Mouse (Mus musculus) kidney, embryonic 15.5 days (tissue): Measurements from ENCODE around the gene Acap1. TPM values are rescaled to one million over a fixed set of nuclear protein-coding genes. Genes with fewer than 3 reads are reported as not detected.

Source experiments
- ATAC-seq: fragments of 200-750 bp; cut with Nextera tagmentation; replicated peaks from 2 replicates; pipeline ENCODE4 v1.8.0; 2017; ENCODE audit warnings: moderate TSS enrichment; ENCODE audit not compliant: low FRiP score
- H3K27ac ChIP-seq: fragments of 300-500 bp; sonication (generic); 2 replicates; pipeline ENCODE4 v1.5.1; 2015; ENCODE audit warnings: mild to moderate bottlenecking, inconsistent platforms
- H3K27me3 ChIP-seq: fragments of 300-500 bp; sonication (generic); 2 replicates; pipeline ENCODE4 v1.6.1; 2015; ENCODE audit warnings: inconsistent platforms
- H3K36me3 ChIP-seq: fragments of 300-500 bp; sonication (generic); 2 replicates; pipeline ENCODE4 v1.6.1; 2015; ENCODE audit warnings: inconsistent platforms
- H3K4me1 ChIP-seq: fragments of 300-500 bp; sonication (generic); 2 replicates; pipeline ENCODE4 v1.6.1; 2015; ENCODE audit warnings: inconsistent platforms
- H3K4me2 ChIP-seq: fragments of 300-500 bp; sonication (generic); 2 replicates; pipeline ENCODE4 v1.6.1; 2015; ENCODE audit warnings: moderate library complexity, mild to moderate bottlenecking, inconsistent platforms
- H3K4me3 ChIP-seq: fragments of 300-500 bp; sonication (generic); replicated peaks from 2 replicates; pipeline ENCODE4 v1.5.1; 2015; ENCODE audit warnings: mild to moderate bottlenecking, inconsistent platforms
- H3K9ac ChIP-seq: fragments of 300-500 bp; sonication (generic); 2 replicates; pipeline ENCODE4 v1.6.1; 2015; ENCODE audit warnings: mild to moderate bottlenecking, inconsistent platforms
- H3K9me3 ChIP-seq: fragments of 300-500 bp; sonication (generic); replicated peaks from 2 replicates; pipeline ENCODE4 v1.6.1; 2016; ENCODE audit warnings: inconsistent platforms
- whole genome bisulfite sequencing: fragments of 180-500 bp; shearing (Covaris S2); methylation state at CpG from one replicate; pipeline ENCODE4 v1.1.7; 2015; ENCODE audit warnings: mixed read lengths; 5-methylcytosine and 5-hydroxymethylcytosine counted together
- polyA plus RNA-seq: library from polyadenylated mRNA; unstranded; fragments of >200 nt; fragmentation: Nextera tagmentation; extraction: Ambion mirVana; gene quantifications from 2 replicates; pipeline ENCODE4 v1.2.1, GENCODE M21; 2015

Gene Acap1
- polyA plus RNA-seq, 1 experiment from 2014 or later, result 0.62 TPM

DNA sequence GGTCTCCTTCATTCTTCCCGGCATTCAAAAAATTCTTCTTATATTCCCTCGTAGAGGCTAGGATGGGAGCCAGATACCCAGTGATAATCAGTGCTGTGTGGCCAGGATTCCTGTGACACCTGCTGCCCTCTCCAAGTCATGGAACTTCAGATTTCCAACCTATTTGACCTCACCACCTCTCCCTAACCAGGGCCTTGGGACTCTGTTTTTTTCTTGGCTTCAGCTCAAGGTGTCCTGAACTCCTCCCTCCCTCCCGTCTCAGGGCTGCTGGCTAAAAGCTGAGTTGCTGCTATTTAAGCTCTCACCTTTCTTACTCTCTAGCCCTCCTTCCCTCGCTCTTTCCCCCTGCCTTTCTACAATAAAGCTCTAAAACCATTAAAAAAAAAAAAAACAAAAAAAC, 4.5 kb upstream of the Acap1 start:
- H3K36me3 ChIP-seq, result peaks cover 15% of the 10 kb centered on the region
- no peaks in the 10 kb centered on the region for H3K27me3 ChIP-seq
- H3K4me3 ChIP-seq, result peak overlapping the region; percentile 96
- H3K9me3 ChIP-seq, result no peaks in the 10 kb centered on the region
- ATAC-seq, result no peak
- 17% methylated on average over 4 of the region's 4 CpGs for WGBS
- peaks cover 31% of the 10 kb centered on the region for H3K4me1 ChIP-seq
- peak overlapping the region; percentile 97 for H3K4me2 ChIP-seq
- H3K27ac ChIP-seq, result peak overlapping the region; percentile 99
- H3K9ac ChIP-seq, result peak overlapping the region; percentile 93

- no peaks in the 10 kb centered on the region for H3K36me3 ChIP-seq
- no peaks in the 10 kb centered on the region for H3K9me3 ChIP-seq
- WGBS, result 69% methylated on average over 5 of the region's 5 CpGs
- peaks cover 16% of the 10 kb centered on the region for H3K4me1 ChIP-seq
- no peak overlapping the region for H3K4me3 ChIP-seq
- no peak overlapping the region for H3K27ac ChIP-seq
- no peak for ATAC-seq
- no peak overlapping the region for H3K4me2 ChIP-seq
- H3K9ac ChIP-seq, result no peak overlapping the region
- H3K27me3 ChIP-seq, result no peaks in the 10 kb centered on the region
Observed at GRCm38 (mm10) chr11:69894671-69895070, 668 bp downstream of the Acap1 start.

DNA sequence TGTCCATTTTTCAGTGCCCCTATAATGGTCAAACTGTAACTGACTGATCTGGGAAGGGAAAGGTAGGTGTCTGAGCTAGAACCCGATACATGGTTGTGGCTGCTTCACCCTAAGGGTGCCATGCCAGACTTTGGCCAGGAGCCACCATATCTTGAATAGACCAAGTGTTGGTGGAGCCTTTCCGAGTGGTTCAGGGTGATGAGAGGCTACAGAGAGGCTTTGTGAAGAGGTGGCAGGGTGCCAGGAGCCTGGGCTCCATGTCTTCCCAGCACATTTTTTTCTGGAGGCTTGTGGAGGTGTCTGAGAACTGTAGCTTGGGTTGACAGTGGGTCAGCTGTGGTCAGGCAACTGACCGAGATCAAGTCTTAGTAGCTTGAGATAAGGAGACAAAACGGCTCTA, 3.9 kb downstream of the Acap1 start:
- Histone ChIP-seq H3K9me3 (no peaks in the 10 kb centered on the region), H3K9ac (no peak overlapping the region), H3K4me2 (no peak overlapping the region), H3K4me1 (peaks cover 3% of the 10 kb centered on the region), H3K27ac (no peak overlapping the region), H3K36me3 (no peaks in the 10 kb centered on the region), H3K4me3 (no peak overlapping the region), H3K27me3 (no peaks in the 10 kb centered on the region)
- 65% methylated on average over 4 of the region's 4 CpGs for WGBS
- ATAC-seq, result no peak

- Histone ChIP-seq H3K27me3 (no peaks in the 10 kb centered on the region), H3K4me1 (peaks cover 14% of the 10 kb centered on the region), H3K9me3 (no peaks in the 10 kb centered on the region), H3K4me2 (no peak overlapping the region), H3K4me3 (no peak overlapping the region), H3K27ac (no peak overlapping the region), H3K36me3 (no peaks in the 10 kb centered on the region), H3K9ac (no peak overlapping the region)
- ATAC-seq, result no peak
- 64% methylated on average over 8 of the region's 8 CpGs for WGBS
Observed at GRCm38 (mm10) chr11:69886907-69887635, 8.3 kb downstream of the Acap1 start.

DNA sequence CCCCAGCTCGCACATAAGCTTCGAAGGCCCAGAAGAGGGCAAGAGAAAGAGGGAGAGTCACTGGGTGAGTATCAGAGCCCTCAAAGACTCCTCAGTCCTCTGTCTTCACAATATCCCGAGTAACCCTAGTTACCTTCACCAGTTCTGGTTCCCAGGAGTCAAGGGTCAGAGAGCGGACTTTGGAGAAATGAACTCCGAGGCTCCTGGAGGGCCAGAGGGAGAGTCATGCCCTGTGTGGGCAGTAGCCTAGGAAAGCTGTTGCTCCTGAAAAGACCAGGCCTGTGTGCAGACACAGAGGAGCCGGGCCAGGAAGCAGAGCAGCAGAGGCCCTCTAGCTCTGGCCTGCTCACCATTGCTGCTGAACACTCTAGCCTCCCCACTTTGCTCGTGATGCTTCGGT, 10.7 kb downstream of the Acap1 start:
- Histone ChIP-seq H3K36me3 (no peaks in the 10 kb centered on the region), H3K9me3 (no peaks in the 10 kb centered on the region), H3K4me1 (peaks cover 29% of the 10 kb centered on the region), H3K27ac (peak overlapping the region; percentile 39; the same call in 1 of the 2 replicates), H3K27me3 (no peaks in the 10 kb centered on the region), H3K4me2 (0 out of 2 replicates have a peak overlapping the region, but pooled peaks have one; percentile 22), H3K4me3 (0 out of 2 replicates have a peak overlapping the region, but pooled peaks have one; percentile 3), H3K9ac (no peak overlapping the region)
- ATAC-seq, result no peak
- 69% methylated on average over 8 of the region's 8 CpGs for WGBS

GRCm38 (mm10) chr11:69884240-69884639, 11.1 kb downstream of the Acap1 start:
- ATAC-seq, result no peak
- H3K27ac ChIP-seq, result peak overlapping the region; percentile 39; the same call in 1 of the 2 replicates
- 0 out of 2 replicates have a peak overlapping the region, but pooled peaks have one; percentile 22 for H3K4me2 ChIP-seq
- no peaks in the 10 kb centered on the region for H3K27me3 ChIP-seq
- 0 out of 2 replicates have a peak overlapping the region, but pooled peaks have one; percentile 3 for H3K4me3 ChIP-seq
- H3K36me3 ChIP-seq, result no peaks in the 10 kb centered on the region
- no peaks in the 10 kb centered on the region for H3K9me3 ChIP-seq
- no peak overlapping the region for H3K9ac ChIP-seq
- peaks cover 34% of the 10 kb centered on the region for H3K4me1 ChIP-seq
- 48% methylated on average over 9 of the region's 9 CpGs for WGBS

- H3K9me3 ChIP-seq, result no peaks in the 10 kb centered on the region
- peak overlapping the region; percentile 32; the same call in 1 of the 2 replicates for H3K27ac ChIP-seq
- no peaks in the 10 kb centered on the region for H3K27me3 ChIP-seq
- H3K9ac ChIP-seq, result no peak overlapping the region
- ATAC-seq, result no peak
- H3K36me3 ChIP-seq, result no peaks in the 10 kb centered on the region
- no peak overlapping the region for H3K4me3 ChIP-seq
- no peak overlapping the region for H3K4me2 ChIP-seq
- peaks cover 40% of the 10 kb centered on the region for H3K4me1 ChIP-seq
- 87% methylated on average over 8 of the region's 8 CpGs for WGBS
Observed at GRCm38 (mm10) chr11:69883527-69884151, 11.7 kb downstream of the Acap1 start.

- Histone ChIP-seq H3K9ac (no peak overlapping the region), H3K9me3 (no peaks in the 10 kb centered on the region), H3K27ac (no peak overlapping the region), H3K4me2 (no peak overlapping the region), H3K4me3 (no peak overlapping the region), H3K36me3 (no peaks in the 10 kb centered on the region), H3K27me3 (no peaks in the 10 kb centered on the region), H3K4me1 (peaks cover 45% of the 10 kb centered on the region)
- 68% methylated on average over 4 of the region's 4 CpGs for WGBS
- no peak for ATAC-seq
Observed at GRCm38 (mm10) chr11:69883066-69883465, 12.3 kb downstream of the Acap1 start.

DNA sequence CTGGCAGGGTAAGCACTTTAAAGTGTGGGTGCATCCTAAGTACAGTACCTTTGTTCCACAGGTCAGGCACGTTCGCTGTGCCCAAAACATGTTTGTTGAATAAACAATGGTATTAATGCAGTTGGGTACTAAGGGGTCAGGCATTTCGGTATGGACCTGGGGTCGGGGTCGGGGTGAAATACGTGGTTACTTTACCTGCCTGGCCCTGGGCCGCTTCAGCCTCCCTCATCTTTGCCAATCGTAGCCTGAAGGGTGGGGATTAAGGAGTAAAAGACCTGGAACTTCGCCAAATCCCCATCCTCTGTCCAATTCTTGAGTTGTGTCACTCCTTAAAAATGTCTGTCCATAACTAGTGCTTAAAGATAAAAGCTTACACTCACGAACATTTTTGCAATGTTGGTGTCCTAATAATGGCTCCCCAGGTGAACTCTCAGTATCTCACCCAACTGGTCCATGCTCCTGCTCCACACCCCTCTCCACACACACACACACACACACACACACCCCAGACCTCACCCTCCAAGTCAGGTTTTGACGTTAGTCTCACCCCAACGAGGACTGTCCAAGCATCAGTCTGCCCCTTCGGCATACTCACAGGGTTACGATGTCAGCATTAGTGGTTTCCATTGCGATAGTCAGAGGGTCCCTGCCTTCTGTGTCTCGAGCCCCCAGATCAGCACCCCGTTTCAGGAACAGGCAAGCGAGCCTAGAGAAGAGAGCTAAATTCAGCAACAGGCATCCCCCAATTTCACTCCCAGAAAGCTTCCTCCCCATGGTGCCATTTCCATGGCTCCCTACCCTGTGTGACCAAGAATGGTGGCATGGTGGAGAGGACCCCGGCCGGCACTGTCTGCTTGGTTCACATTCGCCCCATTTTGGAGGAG, 13.3 kb downstream of the Acap1 start:
- ATAC-seq, result no peak
- WGBS, result 55% methylated on average over 21 of the region's 21 CpGs
- H3K4me1 ChIP-seq, result peaks cover 55% of the 10 kb centered on the region

GRCm38 (mm10) chr11:69880853-69881603, 14.3 kb downstream of the Acap1 start, which contains the start of gene Kctd11:
Gene Kctd11 (minus strand): TSS chr11:69881406.
- peak within 1 kb of the TSS; percentile 63 for H3K4me3 ChIP-seq
- H3K4me2 ChIP-seq, result peak within 1 kb of the TSS; percentile 80
- WGBS, result under 1% methylated on average over 46 of the region's 46 CpGs
- H3K27me3 ChIP-seq, result no peaks in the 10 kb centered on the region
- peak within 1 kb of the TSS; percentile 69 for H3K9ac ChIP-seq
- no peaks in the 10 kb centered on the region for H3K9me3 ChIP-seq
- peak; percentile 92 for ATAC-seq
- no peaks in the 10 kb centered on the region for H3K36me3 ChIP-seq
- peaks cover 64% of the 10 kb centered on the region for H3K4me1 ChIP-seq
- peak within 1 kb of the TSS; percentile 97 for H3K27ac ChIP-seq

More for the DNA sequence above, 13.3 kb downstream of the Acap1 start:
- Histone ChIP-seq H3K27ac (peak overlapping the region; percentile 97), H3K9ac (peak overlapping the region; percentile 69), H3K4me3 (peak overlapping the region; percentile 63), H3K27me3 (no peaks in the 10 kb centered on the region), H3K9me3 (no peaks in the 10 kb centered on the region), H3K36me3 (no peaks in the 10 kb centered on the region), H3K4me2 (peak overlapping the region; percentile 80)

- Histone ChIP-seq H3K4me3 (peak overlapping the region; percentile 63), H3K9me3 (no peaks in the 10 kb centered on the region), H3K9ac (peak overlapping the region; percentile 69), H3K4me2 (peak overlapping the region; percentile 80), H3K27ac (peak overlapping the region; percentile 97), H3K36me3 (no peaks in the 10 kb centered on the region), H3K4me1 (peaks cover 67% of the 10 kb centered on the region), H3K27me3 (no peaks in the 10 kb centered on the region)
- no peak; the same call in 1 of the 2 replicates for ATAC-seq
- WGBS, result under 1% methylated on average over 18 of the region's 18 CpGs
Observed at GRCm38 (mm10) chr11:69880506-69880852, 14.9 kb downstream of the Acap1 start.
